Mouse (Mus musculus): ENCODE measurements at regions not wholly inside any gene's neighbourhood (a gene's known extent, or its start where the extent isn't known, plus 50 kb on each side); places are given as distances from the start of the nearest gene placed in this dataset.

DNA sequence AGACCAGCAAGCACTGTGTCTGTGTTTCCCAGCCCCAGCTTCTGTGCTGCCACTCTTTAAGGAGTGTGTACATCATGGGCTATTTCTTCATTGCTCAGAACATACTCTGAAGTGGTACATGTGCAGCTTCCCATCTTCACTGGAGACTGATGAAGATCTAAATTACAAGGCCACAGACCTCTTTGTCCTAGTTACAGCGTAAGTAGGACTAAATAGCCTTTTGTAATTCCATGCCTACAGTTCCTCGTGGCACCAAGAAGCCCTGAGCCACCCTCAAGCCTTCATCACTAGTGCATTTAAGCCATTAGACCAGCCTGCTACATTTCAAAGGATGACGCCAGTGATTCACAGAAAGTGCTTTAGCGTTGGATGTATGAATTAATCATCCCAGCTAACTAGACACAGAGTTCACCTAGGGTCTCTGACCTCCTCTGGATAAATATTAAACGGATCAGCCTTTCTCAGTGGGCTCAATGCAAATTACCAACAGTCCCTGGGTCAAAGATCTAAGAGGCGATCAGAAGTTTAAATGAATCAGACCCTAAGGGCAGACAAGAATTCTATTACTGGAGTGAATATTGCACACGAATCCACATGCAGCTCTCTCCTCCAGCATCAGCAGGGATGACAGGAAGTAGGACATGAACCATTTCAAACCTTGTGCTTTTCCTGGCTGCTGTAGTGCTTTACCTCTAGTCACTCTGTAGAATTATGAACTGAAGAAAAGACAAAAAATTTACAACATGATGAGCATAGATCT lies 123.0 kb upstream of the Kcnh8 start:
- no peak for TF ChIP-seq CTCF (IDR thresholded peaks at IDR 0.05)
- no peak for TF ChIP-seq EP300 (IDR thresholded peaks at IDR 0.05)
